Mouse (Mus musculus) limb, embryonic 14.5 days (tissue): Measurements from ENCODE around the gene Lrrtm1. TPM values are rescaled to one million over a fixed set of nuclear protein-coding genes. Genes with fewer than 3 reads are reported as not detected.

Source experiments
- ATAC-seq: fragments of 200-750 bp; cut with Nextera tagmentation; 2 replicates; pipeline ENCODE4 v1.8.0; 2017; ENCODE audit warnings: low read depth, moderate number of reproducible peaks, moderate TSS enrichment; ENCODE audit not compliant: low FRiP score
- DNase-seq: peaks from one replicate; pipeline ENCODE4 v3.0.0-alpha.2; 2015; ENCODE audit warnings: low spot score
- H3K27ac ChIP-seq: fragments of 300-500 bp; sonication (generic); replicated peaks from 2 replicates; pipeline ENCODE4 v1.5.1; 2014; ENCODE audit warnings: low read depth, mild to moderate bottlenecking, low read length, moderate library complexity, mixed read lengths
- H3K27me3 ChIP-seq: fragments of 300-500 bp; sonication (generic); 2 replicates; pipeline ENCODE4 v1.6.1; 2014; ENCODE audit warnings: low read length, mixed read lengths; ENCODE audit not compliant: control insufficient read depth, insufficient read depth
- H3K36me3 ChIP-seq: fragments of 300-500 bp; sonication (generic); 2 replicates; pipeline ENCODE4 v1.6.1; 2014; ENCODE audit warnings: mild to moderate bottlenecking, low read length, moderate library complexity, mixed read lengths; ENCODE audit not compliant: control insufficient read depth, insufficient read depth
- H3K4me1 ChIP-seq: fragments of 300-500 bp; sonication (generic); 2 replicates; pipeline ENCODE4 v1.6.1; 2014; ENCODE audit warnings: antibody characterized with exemption, low read length, mixed read lengths; ENCODE audit not compliant: control insufficient read depth, insufficient read depth
- H3K4me2 ChIP-seq: fragments of 300-500 bp; sonication (generic); replicated peaks from 2 replicates; pipeline ENCODE4 v1.6.1; 2014; ENCODE audit warnings: low read depth, mild to moderate bottlenecking, low read length, moderate library complexity; ENCODE audit not compliant: severe bottlenecking
- H3K4me3 ChIP-seq: fragments of 300-500 bp; sonication (generic); replicated peaks from 2 replicates; pipeline ENCODE4 v1.5.1; 2014; ENCODE audit warnings: low read length
- H3K9ac ChIP-seq: fragments of 300-500 bp; sonication (generic); 2 replicates; pipeline ENCODE4 v1.6.1; 2014; ENCODE audit warnings: mild to moderate bottlenecking, low read depth, low read length, moderate library complexity; ENCODE audit not compliant: severe bottlenecking
- H3K9me3 ChIP-seq: fragments of 300-500 bp; sonication (generic); 2 replicates; pipeline ENCODE4 v1.6.1; 2016; ENCODE audit warnings: low read length; ENCODE audit not compliant: control insufficient read depth
- POLR2A ChIP-seq: fragments of 200-500 bp; IDR thresholded peaks from 2 replicates; pipeline ENCODE4 v1.8.0; 2012; ENCODE audit warnings: inconsistent platforms, mild to moderate bottlenecking, moderate library complexity, borderline replicate concordance; ENCODE audit not compliant: insufficient read depth, insufficient read length; ENCODE audit errors: extremely low read depth
- WGBS: fragments of 180-500 bp; shearing (Covaris S2); extraction: QIAGEN DNeasy Blood & Tissue Kit; methylation state at CpG from one replicate; pipeline ENCODE4 v1.1.7; 2014; 5-methylcytosine and 5-hydroxymethylcytosine counted together
- polyA plus RNA-seq, 2 experiments: library from polyadenylated mRNA; depleted of rRNA in 1 of 2; stranded (reverse) in 1 of 2; unstranded in 1 of 2; fragments of >200 nt; fragmentation: Nextera tagmentation in 1 of 2; extraction: Ambion mirVana in 1 of 2; gene quantifications; 2 replicates each; pipeline versions ENCODE4 v1.2.1 to v1.2.3; 2012 to 2014

Lrrtm1 gene
- polyA plus RNA-seq, 2 experiments = 8.0 to 9.3 TPM

DNA sequence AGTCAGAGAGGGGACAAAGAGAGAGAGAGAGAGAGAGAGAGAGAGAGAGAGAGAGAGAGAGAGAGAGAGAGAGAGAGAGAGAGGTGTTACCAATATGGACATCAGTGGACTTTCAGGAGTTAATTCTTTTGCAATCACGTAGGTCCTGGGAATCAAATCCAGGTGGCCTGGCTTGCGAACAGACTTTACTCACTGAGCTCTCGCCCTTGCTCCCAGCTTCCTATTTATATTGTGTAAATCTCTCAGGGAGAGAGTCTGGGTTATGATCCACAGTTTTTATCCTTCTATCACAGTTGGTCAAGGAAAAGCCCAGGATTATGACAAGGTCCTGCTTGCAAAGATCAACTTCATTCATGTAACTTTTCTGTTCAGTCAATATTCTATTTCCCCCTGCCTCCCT is 22.7 kb downstream of the Lrrtm1 start:
- no peaks in the 10 kb centered on the region for H3K27me3 ChIP-seq
- H3K9me3 ChIP-seq = no peaks in the 10 kb centered on the region
- H3K4me3 ChIP-seq = no peak overlapping the region
- H3K4me1 ChIP-seq = no peaks in the 10 kb centered on the region
- 8% methylated on average over 3 of the region's 3 CpGs for WGBS
- H3K4me2 ChIP-seq = no peak overlapping the region
- no peaks in the 10 kb centered on the region for H3K36me3 ChIP-seq
- H3K27ac ChIP-seq = no peak overlapping the region
- ATAC-seq (no peak), DNase-seq (peak; percentile 56)
- no peak for TF ChIP-seq POLR2A
- no peak overlapping the region for H3K9ac ChIP-seq

DNA sequence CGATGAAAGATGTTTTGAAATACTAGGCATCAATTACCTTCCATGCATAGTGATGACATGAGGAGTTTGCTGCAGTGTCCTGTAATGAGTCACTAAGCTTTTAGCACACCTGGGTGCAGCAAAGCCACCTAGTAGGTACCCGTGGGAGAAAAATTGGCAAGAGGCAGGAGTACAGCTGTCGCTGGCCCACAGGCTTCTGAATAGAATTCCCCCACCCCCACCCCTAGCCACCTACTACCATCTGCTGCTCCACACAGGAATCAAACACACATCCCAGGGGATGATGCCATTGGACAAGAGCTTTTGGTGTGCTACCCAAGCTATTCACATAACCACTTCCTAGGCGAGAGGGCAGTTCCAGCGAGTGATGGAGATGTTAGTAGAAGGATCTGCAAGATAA is 36.3 kb downstream of the Lrrtm1 start:
- ATAC-seq = no peak

DNA sequence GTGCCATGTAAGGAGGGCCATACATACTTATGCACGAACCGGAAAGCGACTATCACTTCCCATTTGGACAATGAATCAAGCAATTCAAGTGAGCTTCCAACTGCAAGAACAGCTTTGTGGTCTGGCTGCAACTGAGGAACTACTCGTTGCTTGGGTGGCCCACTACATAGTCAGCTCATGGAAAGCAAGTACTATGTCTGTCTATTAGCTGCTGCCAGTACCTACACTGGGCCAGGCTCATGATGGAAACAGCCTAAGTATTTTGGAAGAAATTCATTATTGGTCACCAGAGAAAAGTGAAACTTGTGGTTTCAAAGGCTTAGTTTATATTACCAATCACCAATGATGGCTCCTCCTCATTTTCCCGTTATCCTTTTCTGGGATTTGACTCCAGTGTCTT is 43.8 kb downstream of the Lrrtm1 start:
- peak; percentile 62; the same call in 1 of the 2 replicates for ATAC-seq
- H3K27ac ChIP-seq = no peak overlapping the region
- no peaks in the 10 kb centered on the region for H3K36me3 ChIP-seq
- H3K4me2 ChIP-seq = no peak overlapping the region
- no peaks in the 10 kb centered on the region for H3K27me3 ChIP-seq
- 43% methylated on average over 5 of the region's 5 CpGs for WGBS
- H3K9ac ChIP-seq = no peak overlapping the region
- H3K9me3 ChIP-seq = no peaks in the 10 kb centered on the region
- TF ChIP-seq POLR2A = no peak
- no peak overlapping the region for H3K4me3 ChIP-seq
- DNase-seq = peak; percentile 2
- peaks cover 3% of the 10 kb centered on the region; the same call in 1 of the 2 replicates for H3K4me1 ChIP-seq

More for the DNA sequence above, 36.3 kb downstream of the Lrrtm1 start:
- no peak for TF ChIP-seq POLR2A
- no peak for DNase-seq
- H3K4me3 ChIP-seq = no peak overlapping the region
- 83% methylated on average over 5 of the region's 5 CpGs for WGBS
- no peak overlapping the region for H3K9ac ChIP-seq
- no peaks in the 10 kb centered on the region for H3K4me1 ChIP-seq
- no peaks in the 10 kb centered on the region for H3K36me3 ChIP-seq
- H3K9me3 ChIP-seq = no peaks in the 10 kb centered on the region
- H3K27ac ChIP-seq = no peak overlapping the region
- H3K4me2 ChIP-seq = no peak overlapping the region
- no peaks in the 10 kb centered on the region for H3K27me3 ChIP-seq

DNA sequence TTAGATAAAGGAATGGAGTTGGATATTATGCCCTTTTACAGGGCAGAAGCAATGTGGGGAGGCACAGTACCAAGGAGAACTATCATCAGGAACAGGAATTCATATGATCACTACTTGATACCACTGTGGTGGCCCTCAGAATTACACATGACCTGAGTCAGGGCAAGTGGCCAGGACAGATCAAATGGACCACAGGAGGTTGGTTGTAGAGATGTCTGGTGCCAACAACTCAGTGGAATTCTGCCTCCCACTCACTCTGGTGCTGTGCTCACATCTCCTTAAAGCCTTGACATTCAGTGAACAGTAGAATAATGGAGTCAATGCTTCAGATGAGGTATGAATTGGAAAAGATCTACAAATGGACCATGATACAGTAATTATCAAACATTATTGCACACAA is 45.9 kb downstream of the Lrrtm1 start:
- no peak for DNase-seq
- Histone ChIP-seq H3K9ac (no peak overlapping the region), H3K27me3 (no peaks in the 10 kb centered on the region), H3K4me2 (no peak overlapping the region), H3K36me3 (no peaks in the 10 kb centered on the region), H3K4me1 (peaks cover 3% of the 10 kb centered on the region; the same call in 1 of the 2 replicates), H3K4me3 (no peak overlapping the region), H3K9me3 (no peaks in the 10 kb centered on the region), H3K27ac (no peak overlapping the region)
- no peak for ATAC-seq
- no peak for TF ChIP-seq POLR2A

DNA sequence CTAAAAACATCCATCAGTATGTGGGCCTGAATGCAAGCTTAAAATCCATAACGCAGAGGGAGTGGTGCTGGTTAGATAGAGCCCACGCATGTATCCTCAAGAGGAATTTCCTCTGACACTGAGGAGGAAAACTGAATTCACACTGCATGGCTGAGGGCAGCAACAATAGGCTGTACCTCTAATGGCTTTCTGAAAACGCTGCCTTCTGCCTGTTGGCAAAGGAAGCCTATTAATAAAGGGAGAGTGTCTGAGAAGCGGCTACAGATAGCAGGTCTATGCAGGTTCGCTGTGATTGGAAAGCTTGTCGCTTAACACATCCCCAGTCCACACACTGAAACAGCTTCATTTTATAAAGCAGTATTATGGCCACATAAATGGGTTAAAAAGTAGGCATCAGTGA is 48.9 kb downstream of the Lrrtm1 start:
- DNase-seq (no peak), ATAC-seq (no peak)
- Histone ChIP-seq H3K27ac (no peak overlapping the region), H3K4me2 (no peak overlapping the region), H3K27me3 (no peaks in the 10 kb centered on the region), H3K4me1 (no peaks in the 10 kb centered on the region), H3K4me3 (no peak overlapping the region), H3K9me3 (no peaks in the 10 kb centered on the region), H3K36me3 (no peaks in the 10 kb centered on the region), H3K9ac (no peak overlapping the region)
- no peak for TF ChIP-seq POLR2A
- 69% methylated on average over 6 of the region's 6 CpGs for WGBS

DNA sequence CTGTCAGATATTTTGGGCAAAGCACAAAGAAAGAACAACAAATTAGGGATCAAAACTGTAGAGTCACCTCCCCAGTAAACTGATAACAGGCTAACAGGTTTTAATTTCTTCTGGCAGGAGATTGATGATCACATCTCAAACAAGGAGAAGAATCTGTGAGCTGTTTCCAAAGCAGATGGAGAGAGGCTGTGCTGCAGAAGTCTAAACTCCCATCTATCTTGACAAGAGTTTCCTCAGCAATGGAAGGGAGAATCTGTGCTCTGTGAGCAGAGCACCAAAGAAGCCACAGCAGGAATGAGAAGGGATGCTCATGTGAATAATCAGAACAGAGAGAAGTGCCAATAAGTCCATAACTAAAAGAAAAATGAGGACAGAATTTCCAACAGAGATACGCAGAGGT is 58.8 kb downstream of the Lrrtm1 start:
- Histone ChIP-seq H3K4me1 (no peaks in the 10 kb centered on the region), H3K4me2 (no peak overlapping the region), H3K9ac (no peak overlapping the region), H3K27ac (no peak overlapping the region), H3K9me3 (no peaks in the 10 kb centered on the region), H3K36me3 (no peaks in the 10 kb centered on the region), H3K27me3 (no peaks in the 10 kb centered on the region), H3K4me3 (no peak overlapping the region)
- ATAC-seq (no peak), DNase-seq (no peak)
- TF ChIP-seq POLR2A = no peak
- WGBS = 85% methylated on average over 1 of the region's 1 CpGs
